Mouse (Mus musculus): Measurements from ENCODE around the gene Pglyrp3. TPM values are rescaled to one million over a fixed set of nuclear protein-coding genes. Genes with fewer than 3 reads are reported as not detected.
"Not testable (repeated sequence)": the region's sequence is repeated elsewhere in the genome, so short reads cannot be mapped to it uniquely, and the experiment has no call there.

Gene Pglyrp3
- total RNA-seq (2012; rRNA removed), result not detected in 2 replicates
- not detected for polyA plus RNA-seq (2012; ENCODE audit: insufficient read depth in 1 of 2, insufficient read length in 2 of 2, low read depth in 1 of 2, low replicate concordance in 2 of 2, missing spikeins in 1 of 2)

- Histone ChIP-seq H3K4me3 (ENCODE audit: control insufficient read depth in 1 of 2, insufficient read depth in 1 of 2, low read depth in 2 of 2, low read length in 2 of 2) (no peak within 1 kb of the TSS), H3K9ac (ENCODE audit: control insufficient read depth, low read depth, low read length, poor library complexity, severe bottlenecking) (no peak within 1 kb of the TSS), H3K4me1 (ENCODE audit: control insufficient read depth in 1 of 2, insufficient read depth in 2 of 2, low read length in 2 of 2) (no peaks in the 10 kb centered on the region), H3K79me2 (ENCODE audit: control insufficient read depth, insufficient read depth, low read length, poor library complexity) (no peaks in the 10 kb centered on the region), H3K27ac (ENCODE audit: control insufficient read depth, low read depth, low read length) (no peak within 1 kb of the TSS), H3K36me3 (ENCODE audit: control insufficient read depth in 1 of 2, insufficient read depth in 2 of 2, low read length in 2 of 2) (no peaks in the 10 kb centered on the region), H3K9me3 (replicated peaks; ENCODE audit: insufficient read depth, low read length) (no peaks in the 10 kb centered on the region), H3K27me3 (ENCODE audit: control insufficient read depth in 1 of 2, insufficient read depth in 2 of 2, low read length in 2 of 2) (no peaks in the 10 kb centered on the region)
- DNase-seq (ENCODE audit: low read depth, low spot score), result no peak
- no peak for TF ChIP-seq SIN3A (IDR thresholded peaks at IDR 0.05; ENCODE audit: low read length)
- TF ChIP-seq ZKSCAN1 (IDR thresholded peaks at IDR 0.05; ENCODE audit: low read depth, low read length), result no peak
- no peak for TF ChIP-seq MEF2A (IDR thresholded peaks at IDR 0.05; ENCODE audit: extremely low read depth, insufficient replicate concordance, low read depth, low read length, poor library complexity, severe bottlenecking)
- TF ChIP-seq KAT2A (conservative IDR thresholded peaks at IDR 0.05; ENCODE audit: low read depth, low read length), result no peak
- no peak for TF ChIP-seq MAZ (IDR thresholded peaks at IDR 0.05; ENCODE audit: low read depth, low read length)
- TF ChIP-seq POLR2AphosphoS5 (IDR thresholded peaks at IDR 0.05; ENCODE audit: borderline replicate concordance, low read depth, low read length), result no peak
- TF ChIP-seq HCFC1 (IDR thresholded peaks at IDR 0.05; ENCODE audit: low read depth, low read length), result no peak
- TF ChIP-seq MAFK (IDR thresholded peaks at IDR 0.05; ENCODE audit: borderline replicate concordance, low read depth, low read length), result no peak
- no peak for TF ChIP-seq MAX (IDR thresholded peaks at IDR 0.05; ENCODE audit: low read length)
- TF ChIP-seq NELFE (IDR thresholded peaks at IDR 0.05; ENCODE audit: low read depth, low read length), result no peak
- TF ChIP-seq CTCF (IDR thresholded peaks at IDR 0.05 in 2 of 3, conservative IDR thresholded peaks at IDR 0.05 in 1 of 3; ENCODE audit: control insufficient read depth in 1 of 3, insufficient read depth in 1 of 3, low read depth in 2 of 3, low read length in 3 of 3, poor library complexity in 1 of 3, severe bottlenecking in 1 of 3), result no peak
- no peak for TF ChIP-seq USF1 (IDR thresholded peaks at IDR 0.05; ENCODE audit: low read depth, low read length)
- TF ChIP-seq CHD2 (IDR thresholded peaks at IDR 0.05; ENCODE audit: low read length), result no peak
- no peak for TF ChIP-seq E2F4 (IDR thresholded peaks at IDR 0.05; ENCODE audit: borderline replicate concordance, low read depth, low read length)
- no peak for TF ChIP-seq EP300 (IDR thresholded peaks at IDR 0.05; ENCODE audit: low read depth in 1 of 2, low read length in 2 of 2)
- TF ChIP-seq USF2 (IDR thresholded peaks at IDR 0.05; ENCODE audit: borderline replicate concordance in 1 of 2, insufficient read depth in 1 of 2, low read depth in 1 of 2, low read length in 2 of 2), result no peak
These were observed at the start of gene Pglyrp3 for GRCm38 (mm10) chr3:92014283-92014682. Pglyrp3 (plus strand) TSS chr3:92014583.

GRCm38 (mm10) chr3:92011001-92011400 lies 3.4 kb upstream of the Pglyrp3 start:
- Histone ChIP-seq H3K9ac (ENCODE audit: control insufficient read depth, low read depth, low read length, poor library complexity, severe bottlenecking) (no peak overlapping the region), H3K4me1 (ENCODE audit: control insufficient read depth in 1 of 2, insufficient read depth in 2 of 2, low read length in 2 of 2) (no peaks in the 10 kb centered on the region), H3K9me3 (replicated peaks; ENCODE audit: insufficient read depth, low read length) (no peaks in the 10 kb centered on the region), H3K36me3 (ENCODE audit: control insufficient read depth in 1 of 2, insufficient read depth in 2 of 2, low read length in 2 of 2) (no peaks in the 10 kb centered on the region), H3K79me2 (ENCODE audit: control insufficient read depth, insufficient read depth, low read length, poor library complexity) (no peaks in the 10 kb centered on the region), H3K27ac (ENCODE audit: control insufficient read depth, low read depth, low read length) (no peak overlapping the region), H3K27me3 (ENCODE audit: control insufficient read depth in 1 of 2, insufficient read depth in 2 of 2, low read length in 2 of 2) (no peaks in the 10 kb centered on the region), H3K4me3 (ENCODE audit: control insufficient read depth in 1 of 2, insufficient read depth in 1 of 2, low read depth in 2 of 2, low read length in 2 of 2) (no peak overlapping the region)
- TF ChIP-seq EP300 (IDR thresholded peaks at IDR 0.05; ENCODE audit: low read depth in 1 of 2, low read length in 2 of 2) (no peak), ZKSCAN1 (IDR thresholded peaks at IDR 0.05; ENCODE audit: low read depth, low read length) (no peak), ZNF384 (IDR thresholded peaks at IDR 0.05; ENCODE audit: low read depth, low read length) (no peak), E2F4 (IDR thresholded peaks at IDR 0.05; ENCODE audit: borderline replicate concordance, low read depth, low read length) (no peak), CTCF (IDR thresholded peaks at IDR 0.05 in 2 of 3, conservative IDR thresholded peaks at IDR 0.05 in 1 of 3; ENCODE audit: control insufficient read depth in 1 of 3, insufficient read depth in 1 of 3, low read depth in 2 of 3, low read length in 3 of 3, poor library complexity in 1 of 3, severe bottlenecking in 1 of 3) (no peak), JUND (IDR thresholded peaks at IDR 0.05; ENCODE audit: low read depth, low read length) (no peak), RAD21 (IDR thresholded peaks at IDR 0.05; ENCODE audit: low read depth, low read length) (no peak), MAX (IDR thresholded peaks at IDR 0.05; ENCODE audit: low read length) (no peak), ETS1 (IDR thresholded peaks at IDR 0.05; ENCODE audit: low read depth, low read length) (no peak), SMC3 (IDR thresholded peaks at IDR 0.05; ENCODE audit: low read depth, low read length) (no peak), ELF1 (IDR thresholded peaks at IDR 0.05; ENCODE audit: low read depth, low read length) (no peak)
- no peak for DNase-seq (ENCODE audit: low read depth, low spot score)

- H3K79me2 ChIP-seq (ENCODE audit: control insufficient read depth, insufficient read depth, low read length, poor library complexity); H3K4me1 ChIP-seq (ENCODE audit: control insufficient read depth in 1 of 2, insufficient read depth in 2 of 2, low read length in 2 of 2); H3K9ac ChIP-seq (ENCODE audit: control insufficient read depth, low read depth, low read length, poor library complexity, severe bottlenecking); H3K27me3 ChIP-seq (ENCODE audit: control insufficient read depth in 1 of 2, insufficient read depth in 2 of 2, low read length in 2 of 2); H3K9me3 ChIP-seq (replicated peaks; ENCODE audit: insufficient read depth, low read length); H3K36me3 ChIP-seq (ENCODE audit: control insufficient read depth in 1 of 2, insufficient read depth in 2 of 2, low read length in 2 of 2); DNase-seq (ENCODE audit: low read depth, low spot score); H3K27ac ChIP-seq (ENCODE audit: control insufficient read depth, low read depth, low read length); H3K4me3 ChIP-seq (ENCODE audit: control insufficient read depth in 1 of 2, insufficient read depth in 1 of 2, low read depth in 2 of 2, low read length in 2 of 2): not testable (repeated sequence)
These were observed 10.2 kb downstream of the Pglyrp3 start for GRCm38 (mm10) chr3:92024541-92024940.

Data from MEL (cell line).